Mouse (Mus musculus) stomach, embryonic 16.5 days (tissue): ENCODE data around the gene Mcmbp. TPM values are rescaled to one million over a fixed set of nuclear protein-coding genes. Genes with fewer than 3 reads are reported as not detected.
"Not testable (repeated sequence)": the region's sequence is repeated elsewhere in the genome, so short reads cannot be mapped to it uniquely, and the experiment has no call there.

Source experiments
- ATAC-seq: fragments of 200-750 bp; cut with Nextera tagmentation; 2 replicates; pipeline ENCODE4 v1.8.0; 2017; ENCODE audit warnings: moderate number of reproducible peaks, moderate TSS enrichment; ENCODE audit not compliant: insufficient read depth, low FRiP score
- H3K27ac ChIP-seq: fragments of 300-500 bp; sonication (generic); 2 replicates; pipeline ENCODE4 v1.5.1; 2014; ENCODE audit warnings: low read length
- H3K27me3 ChIP-seq: fragments of 300-500 bp; sonication (generic); 2 replicates; pipeline ENCODE4 v1.6.1; 2014; ENCODE audit warnings: low read length, control low read depth, mixed read lengths; ENCODE audit not compliant: control insufficient read depth, insufficient read depth
- H3K36me3 ChIP-seq: fragments of 300-500 bp; sonication (generic); 2 replicates; pipeline ENCODE4 v1.6.1; 2014; ENCODE audit warnings: low read length; ENCODE audit not compliant: control insufficient read depth, insufficient read depth
- H3K4me1 ChIP-seq: fragments of 300-500 bp; sonication (generic); 2 replicates; pipeline ENCODE4 v1.6.1; 2014; ENCODE audit warnings: low read length, control low read depth, mixed read lengths; ENCODE audit not compliant: control insufficient read depth, insufficient read depth
- H3K4me2 ChIP-seq: fragments of 300-500 bp; sonication (generic); 2 replicates; pipeline ENCODE4 v1.6.1; 2014; ENCODE audit warnings: low read depth, low read length, mixed read lengths
- H3K4me3 ChIP-seq: fragments of 300-500 bp; sonication (generic); replicated peaks from 2 replicates; pipeline ENCODE4 v1.5.1; 2014; ENCODE audit warnings: mild to moderate bottlenecking, low read length
- H3K9ac ChIP-seq: fragments of 300-500 bp; sonication (generic); 2 replicates; pipeline ENCODE4 v1.6.1; 2014; ENCODE audit warnings: low read length
- H3K9me3 ChIP-seq: fragments of 300-500 bp; sonication (generic); replicated peaks from 2 replicates; pipeline ENCODE4 v1.6.1; 2016; ENCODE audit warnings: low read length, control low read depth; ENCODE audit not compliant: control insufficient read depth
- WGBS: fragments of 180-500 bp; shearing (Covaris S2); extraction: QIAGEN DNeasy Blood & Tissue Kit; methylation state at CpG from one replicate; pipeline ENCODE4 v1.1.7; 2014; 5-methylcytosine and 5-hydroxymethylcytosine counted together
- polyA plus RNA-seq: library from polyadenylated mRNA; unstranded; fragments of >200 nt; fragmentation: Nextera tagmentation; extraction: Ambion mirVana; gene quantifications from 2 replicates; pipeline ENCODE4 v1.2.1, GENCODE M21; 2015

Gene Mcmbp
- polyA plus RNA-seq, 1 experiment from 2014 or later, result 46.3 TPM

- peak; percentile 79; the same call in 1 of the 2 replicates for ATAC-seq
- Histone ChIP-seq H3K36me3 (0 out of 2 replicates have a peak, but pooled peaks cover 4% of the 10 kb centered on the region), H3K9me3 (no peaks in the 10 kb centered on the region), H3K4me1 (peaks cover 27% of the 10 kb centered on the region), H3K27ac (peak overlapping the region; percentile 10; the same call in 1 of the 2 replicates), H3K4me3 (no peak overlapping the region), H3K4me2 (no peak overlapping the region), H3K27me3 (no peaks in the 10 kb centered on the region), H3K9ac (no peak overlapping the region)
- WGBS, result 46% methylated on average over 2 of the region's 2 CpGs
Measured at GRCm38 (mm10) chr7:128731585-128731984, 8.7 kb downstream of the Mcmbp start.

GRCm38 (mm10) chr7:128728738-128729137 is 11.6 kb downstream of the Mcmbp start:
- Histone ChIP-seq H3K4me1 (peaks cover 29% of the 10 kb centered on the region), H3K9ac (no peak overlapping the region), H3K9me3 (no peaks in the 10 kb centered on the region), H3K27me3 (no peaks in the 10 kb centered on the region), H3K4me3 (no peak overlapping the region), H3K4me2 (no peak overlapping the region), H3K36me3 (no peaks in the 10 kb centered on the region), H3K27ac (no peak overlapping the region)
- WGBS, result 61% methylated on average over 10 of the region's 10 CpGs
- ATAC-seq, result no peak

DNA sequence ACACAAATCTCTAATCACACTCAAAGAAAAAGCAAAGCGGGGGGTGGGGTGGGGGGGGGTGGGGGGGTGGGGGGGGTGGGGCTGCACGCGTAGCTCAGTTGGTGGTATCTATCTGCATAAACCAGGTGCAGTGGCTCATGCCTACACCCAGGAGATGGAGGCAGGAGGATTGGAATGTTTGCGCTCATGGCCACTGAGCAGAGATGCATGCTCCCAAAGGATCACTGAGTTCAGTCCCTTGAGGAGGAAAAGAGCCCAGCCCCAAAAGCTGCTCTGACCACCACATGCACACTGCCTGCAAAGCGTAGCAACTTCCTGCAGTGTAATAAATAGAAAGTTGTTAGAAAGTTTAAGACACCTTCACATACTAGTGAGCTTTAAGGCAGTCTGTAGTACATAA is 12.6 kb downstream of the Mcmbp start:
- H3K4me1 ChIP-seq, result peaks cover 27% of the 10 kb centered on the region
- no peak overlapping the region for H3K9ac ChIP-seq
- no peak overlapping the region for H3K4me2 ChIP-seq
- H3K27me3 ChIP-seq, result no peaks in the 10 kb centered on the region
- no peak overlapping the region for H3K27ac ChIP-seq
- WGBS, result 62% methylated on average over 5 of the region's 5 CpGs
- H3K4me3 ChIP-seq, result no peak overlapping the region
- 0 out of 2 replicates have a peak, but pooled peaks cover 4% of the 10 kb centered on the region for H3K36me3 ChIP-seq
- no peak for ATAC-seq
- H3K9me3 ChIP-seq, result no peaks in the 10 kb centered on the region

DNA sequence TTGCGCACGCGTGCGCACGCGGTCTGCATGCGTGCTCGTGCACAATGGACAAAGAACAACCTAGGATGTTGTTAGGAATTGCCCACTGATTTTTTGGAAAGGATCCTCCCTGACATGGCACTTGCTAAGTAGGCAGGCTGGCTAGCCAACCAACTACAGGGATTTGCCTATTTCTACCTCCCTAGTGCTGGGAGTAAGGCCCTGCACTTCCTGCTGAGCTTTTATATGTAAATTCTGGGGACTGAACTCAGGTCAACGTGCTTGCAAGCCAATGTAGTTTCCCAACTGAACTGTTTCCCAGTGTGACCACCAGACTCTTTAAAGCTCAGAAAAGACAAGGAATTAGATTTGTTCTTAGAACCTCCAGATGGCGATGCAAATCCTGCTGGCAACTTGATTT is 13.3 kb downstream of the Mcmbp start:
- H3K9ac ChIP-seq, result no peak overlapping the region
- H3K9me3 ChIP-seq, result no peaks in the 10 kb centered on the region
- H3K27me3 ChIP-seq, result no peaks in the 10 kb centered on the region
- 77% methylated on average over 10 of the region's 10 CpGs for WGBS
- H3K4me3 ChIP-seq, result no peak overlapping the region
- peaks cover 23% of the 10 kb centered on the region for H3K4me1 ChIP-seq
- H3K4me2 ChIP-seq, result no peak overlapping the region
- ATAC-seq, result no peak
- H3K27ac ChIP-seq, result no peak overlapping the region
- 0 out of 2 replicates have a peak, but pooled peaks cover 4% of the 10 kb centered on the region for H3K36me3 ChIP-seq

- Histone ChIP-seq H3K27me3 (no peaks in the 10 kb centered on the region), H3K9ac (no peak overlapping the region), H3K36me3 (0 out of 2 replicates have a peak, but pooled peaks cover 4% of the 10 kb centered on the region), H3K4me3 (no peak overlapping the region), H3K4me1 (peaks cover 17% of the 10 kb centered on the region), H3K27ac (no peak overlapping the region; the same call in 1 of the 2 replicates), H3K4me2 (no peak overlapping the region), H3K9me3 (no peaks in the 10 kb centered on the region)
- WGBS, result 82% methylated on average over 9 of the region's 9 CpGs
- ATAC-seq, result peak; percentile 16; the same call in 1 of the 2 replicates
Measured at GRCm38 (mm10) chr7:128725189-128725588, 15.1 kb downstream of the Mcmbp start.

- Histone ChIP-seq H3K27me3 (no peaks in the 10 kb centered on the region), H3K27ac (no peak overlapping the region; the same call in 1 of the 2 replicates), H3K9ac (no peak overlapping the region), H3K4me3 (no peak overlapping the region), H3K36me3 (0 out of 2 replicates have a peak, but pooled peaks cover 4% of the 10 kb centered on the region), H3K4me2 (no peak overlapping the region), H3K4me1 (peaks cover 17% of the 10 kb centered on the region), H3K9me3 (no peaks in the 10 kb centered on the region)
- peak; percentile 92; the same call in 1 of the 2 replicates for ATAC-seq
- 37% methylated on average over 4 of the region's 4 CpGs for WGBS
Measured at GRCm38 (mm10) chr7:128724761-128725160, 15.5 kb downstream of the Mcmbp start.

GRCm38 (mm10) chr7:128717991-128718390 is 22.3 kb downstream of the Mcmbp start:
- Histone ChIP-seq H3K9ac (no peak overlapping the region), H3K9me3 (no peaks in the 10 kb centered on the region), H3K4me2 (no peak overlapping the region), H3K36me3 (peaks cover 28% of the 10 kb centered on the region), H3K27me3 (no peaks in the 10 kb centered on the region), H3K27ac (no peak overlapping the region), H3K4me1 (no peaks in the 10 kb centered on the region), H3K4me3 (no peak overlapping the region)
- WGBS, result 64% methylated on average over 4 of the region's 4 CpGs
- ATAC-seq, result no peak

DNA sequence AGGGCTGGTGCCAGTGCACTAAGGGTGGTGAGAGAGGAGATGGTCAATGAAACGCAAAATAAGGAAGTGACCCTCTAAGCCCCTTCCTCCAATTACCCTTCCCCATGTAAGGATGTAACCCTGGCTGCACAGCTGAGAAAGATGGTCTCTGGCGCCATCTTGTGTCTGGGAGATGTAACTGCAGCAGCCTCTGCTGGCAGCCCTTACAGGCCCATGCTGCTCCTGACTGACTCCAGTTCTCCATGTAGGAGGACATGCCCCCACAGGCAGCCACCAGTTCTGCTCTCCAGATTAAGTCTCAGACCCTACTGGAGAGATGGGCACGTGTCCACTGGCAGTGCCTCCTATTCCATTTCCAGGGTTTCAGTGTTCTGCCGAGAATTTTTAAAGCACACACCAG is 34.6 kb downstream of the Mcmbp start:
- 21% methylated on average over 4 of the region's 4 CpGs for WGBS
- H3K27ac ChIP-seq, result no peak overlapping the region
- H3K9me3 ChIP-seq, result no peaks in the 10 kb centered on the region
- H3K9ac ChIP-seq, result no peak overlapping the region
- H3K4me2 ChIP-seq, result no peak overlapping the region
- H3K4me3 ChIP-seq, result no peak overlapping the region
- no peaks in the 10 kb centered on the region for H3K4me1 ChIP-seq
- no peaks in the 10 kb centered on the region for H3K27me3 ChIP-seq
- peak; percentile 71 for ATAC-seq
- peaks cover 32% of the 10 kb centered on the region for H3K36me3 ChIP-seq

- not testable (repeated sequence) for H3K27ac ChIP-seq, H3K27me3 ChIP-seq, H3K4me3 ChIP-seq, H3K9ac ChIP-seq, ATAC-seq, H3K4me1 ChIP-seq, H3K9me3 ChIP-seq, H3K4me2 ChIP-seq
- WGBS, result 71% methylated on average over 6 of the region's 6 CpGs
- H3K36me3 ChIP-seq, result peaks cover 34% of the 10 kb centered on the region
Measured at GRCm38 (mm10) chr7:128699959-128700358, 40.3 kb downstream of the Mcmbp start.
